In the genomic region with DNA sequence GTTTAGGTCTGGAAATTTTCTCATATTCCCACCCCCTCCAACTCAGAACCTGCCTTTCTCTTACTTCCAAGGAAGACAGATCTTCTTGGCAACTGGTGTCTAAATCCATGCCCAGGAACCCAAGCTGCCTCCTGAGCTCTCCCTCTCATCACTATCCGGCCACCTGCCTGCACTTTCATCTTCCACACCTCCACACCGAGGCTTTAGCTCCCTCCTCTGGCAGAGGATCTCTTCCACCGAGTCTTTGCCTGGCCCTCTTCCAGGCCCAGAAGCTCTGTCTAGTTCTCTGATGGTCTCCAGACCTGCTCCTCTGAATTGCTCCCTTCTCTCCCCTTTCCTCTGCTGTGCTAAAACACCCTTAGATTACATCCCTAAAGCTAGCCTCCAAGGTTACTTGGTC, we compare ENCODE assay signal across 15 mouse cellular contexts.
DNase-seq lines count a peak whose midpoint lies in the region; ATAC-seq and TF ChIP-seq lines count a peak whose summit lies in the region.
"Had no signal": no experiment of that assay in that cellular context is flagged by ENCODE, and none has a peak within 500 bp of the region (broad histone marks: within the 10 kb centered on the region; RNA-seq: fewer than 3 reads in every experiment).

No protein-coding gene starts in this region.

- H3K36me3 ChIP-seq in intestine, embryonic 14.5 days (ENCODE audit: control insufficient read depth, insufficient read depth, low read length): peaks cover 38% of the 10 kb centered on the region
- H3K36me3 ChIP-seq in intestine, embryonic 16.5 days (ENCODE audit: control insufficient read depth, insufficient read depth, low read length): 0 out of 2 replicates have a peak, but pooled peaks cover 3% of the 10 kb centered on the region
- peaks cover 4% of the 10 kb centered on the region; the same call in 1 of the 2 replicates for H3K36me3 ChIP-seq in lung, postnatal 0 days (ENCODE audit: insufficient read depth, low read length)

- peak; percentile 43 for ATAC-seq in intestine, embryonic 14.5 days (replicated peaks; ENCODE audit: low FRiP score, low TSS enrichment, low read depth)
- ATAC-seq in intestine, embryonic 16.5 days: no peak
- no peak for ATAC-seq in lung, postnatal 0 days
- ATAC-seq: Patski had no signal

- TF ChIP-seq CTCF in lung, postnatal 0 days (IDR thresholded peaks at IDR 0.05): peak; percentile 55
- TF ChIP-seq CTCF in cortical plate, adult 2 months (IDR thresholded peaks at IDR 0.05; ENCODE audit: extremely low read depth, insufficient read depth, low read length): 0 out of 2 replicates have a peak, but pooled peaks have one; percentile 32

- H3K4me3 ChIP-seq in intestine, embryonic 14.5 days (ENCODE audit: low read depth, low read length): no peak overlapping the region
- H3K4me3 ChIP-seq in intestine, embryonic 16.5 days (ENCODE audit: low read length): no peak overlapping the region
- no peak overlapping the region for H3K4me3 ChIP-seq in lung, postnatal 0 days (ENCODE audit: low read depth, low read length)
- H3K4me3 ChIP-seq in cortical plate, adult 2 months (ENCODE audit: insufficient read depth, low read length): no peak overlapping the region
- H3K4me3 ChIP-seq: embryonic facial prominence, embryonic 13.5 days; hindbrain, embryonic 15.5 days; liver, embryonic 13.5 days; megakaryocyte, embryonic 14.5 days; stomach, embryonic 15.5 days had no signal

- peak; percentile 60 for DNase-seq in intestine, embryonic 14.5 days (ENCODE audit: low spot score)
- DNase-seq in lung, postnatal 0 days (ENCODE audit: low spot score): no peak
- no peak for DNase-seq in lung, postnatal 25 days (ENCODE audit: low spot score)
- peak; percentile 36 for DNase-seq in cerebellum, adult 9-10 months
- no peak for DNase-seq in urinary bladder, postnatal 14 days (ENCODE audit: low spot score)
- DNase-seq: gastrocnemius, postnatal 10 days; kidney, postnatal 4 days; liver, embryonic 13.5 days had no signal

- 39% methylated on average over 3 of the region's 3 CpGs for WGBS in intestine, embryonic 14.5 days
- 52% methylated on average over 3 of the region's 3 CpGs for WGBS in intestine, embryonic 16.5 days
- 58% methylated on average over 3 of the region's 3 CpGs for WGBS in lung, postnatal 0 days

- H3K27me3 ChIP-seq in intestine, embryonic 14.5 days (replicated peaks; ENCODE audit: control insufficient read depth, insufficient read depth, low read length): no peaks in the 10 kb centered on the region
- no peaks in the 10 kb centered on the region for H3K27me3 ChIP-seq in intestine, embryonic 16.5 days (replicated peaks; ENCODE audit: control insufficient read depth, insufficient read depth, low read length)
- H3K27me3 ChIP-seq in lung, postnatal 0 days (replicated peaks; ENCODE audit: insufficient read depth, low read length): no peaks in the 10 kb centered on the region
- H3K27me3 ChIP-seq: embryonic facial prominence, embryonic 13.5 days; hindbrain, embryonic 15.5 days; liver, embryonic 13.5 days; megakaryocyte, embryonic 14.5 days; Patski; stomach, embryonic 15.5 days had no signal

- TF ChIP-seq EP300 in lung, postnatal 0 days (IDR thresholded peaks at IDR 0.05): no peak

- no peak overlapping the region for H3K9ac ChIP-seq in intestine, embryonic 14.5 days (ENCODE audit: low read length)
- no peak overlapping the region for H3K9ac ChIP-seq in intestine, embryonic 16.5 days (ENCODE audit: low read depth, low read length)
- H3K9ac ChIP-seq in lung, postnatal 0 days (replicated peaks; ENCODE audit: low read depth): no peak overlapping the region
- H3K9ac ChIP-seq: embryonic facial prominence, embryonic 13.5 days; hindbrain, embryonic 15.5 days; liver, embryonic 13.5 days; stomach, embryonic 15.5 days had no signal

- H3K4me2 ChIP-seq in intestine, embryonic 14.5 days (ENCODE audit: low read length): no peak overlapping the region
- H3K4me2 ChIP-seq in intestine, embryonic 16.5 days (ENCODE audit: low read depth, low read length): no peak overlapping the region
- H3K4me2 ChIP-seq in lung, postnatal 0 days (replicated peaks; ENCODE audit: low read depth, low read length): no peak overlapping the region
- H3K4me2 ChIP-seq: embryonic facial prominence, embryonic 13.5 days; hindbrain, embryonic 15.5 days; liver, embryonic 13.5 days; stomach, embryonic 15.5 days had no signal

- no peaks in the 10 kb centered on the region for H3K9me3 ChIP-seq in intestine, embryonic 14.5 days (ENCODE audit: control insufficient read depth, low read length)
- no peaks in the 10 kb centered on the region for H3K9me3 ChIP-seq in intestine, embryonic 16.5 days (ENCODE audit: control insufficient read depth, low read length)
- no peaks in the 10 kb centered on the region for H3K9me3 ChIP-seq in lung, postnatal 0 days (ENCODE audit: low read length)
- H3K9me3 ChIP-seq: embryonic facial prominence, embryonic 13.5 days; hindbrain, embryonic 15.5 days; liver, embryonic 13.5 days; megakaryocyte, embryonic 14.5 days; stomach, embryonic 15.5 days had no signal

- H3K27ac ChIP-seq in intestine, embryonic 14.5 days (ENCODE audit: low read depth): no peak overlapping the region
- no peak overlapping the region for H3K27ac ChIP-seq in intestine, embryonic 16.5 days (ENCODE audit: low read length)
- no peak overlapping the region for H3K27ac ChIP-seq in lung, postnatal 0 days (ENCODE audit: low read length)
- no peak overlapping the region for H3K27ac ChIP-seq in cortical plate, adult 2 months (ENCODE audit: insufficient read depth, low read length)
- H3K27ac ChIP-seq: embryonic facial prominence, embryonic 13.5 days; hindbrain, embryonic 15.5 days; liver, embryonic 13.5 days; stomach, embryonic 15.5 days had no signal

- TF ChIP-seq POLR2A in cortical plate, adult 2 months (IDR thresholded peaks at IDR 0.05; ENCODE audit: extremely low read depth, insufficient read depth, low read length): no peak

- H3K4me1 ChIP-seq in intestine, embryonic 14.5 days (replicated peaks; ENCODE audit: control insufficient read depth, insufficient read depth, low read length): no peaks in the 10 kb centered on the region
- H3K4me1 ChIP-seq in intestine, embryonic 16.5 days (ENCODE audit: control insufficient read depth, insufficient read depth, low read length): no peaks in the 10 kb centered on the region
- H3K4me1 ChIP-seq in lung, postnatal 0 days (ENCODE audit: insufficient read depth, low read depth, low read length): no peaks in the 10 kb centered on the region
- H3K4me1 ChIP-seq in cortical plate, adult 2 months (ENCODE audit: control insufficient read depth, insufficient read depth, low read length): peaks cover 5% of the 10 kb centered on the region
- H3K4me1 ChIP-seq: embryonic facial prominence, embryonic 13.5 days; hindbrain, embryonic 15.5 days; liver, embryonic 13.5 days; stomach, embryonic 15.5 days had no signal

Comparison
In these comparisons a context has a peak if more than half of its experiments do, and no peak if none do; other contexts are left out.
1. DNase-seq: peak in intestine, embryonic 14.5 days (single experiment) and cerebellum, adult 9-10 months (single experiment); none in lung, postnatal 0 days (single experiment), lung, postnatal 25 days (single experiment) and urinary bladder, postnatal 14 days (single experiment).